Mouse (Mus musculus): ENCODE measurements at regions not wholly inside any gene's neighbourhood (a gene's known extent, or its start where the extent isn't known, plus 50 kb on each side); places are given as distances from the start of the nearest gene placed in this dataset.

GRCm38 (mm10) chr7:136590947-136591346 is 303.5 kb upstream of the Mgmt start:
- ATAC-seq (ENCODE audit: low read depth) (no peak), DNase-seq (ENCODE audit: low spot score) (no peak)
- H3K27me3 ChIP-seq (replicated peaks; ENCODE audit: control insufficient read depth, insufficient read depth, low read length) = no peaks in the 10 kb centered on the region
- H3K27ac ChIP-seq (replicated peaks; ENCODE audit: low read depth, low read length) = no peak overlapping the region
- no peaks in the 10 kb centered on the region for H3K4me1 ChIP-seq (ENCODE audit: control insufficient read depth, insufficient read depth, low read length)
- H3K4me3 ChIP-seq (ENCODE audit: low read depth, low read length) = no peak overlapping the region
- H3K9ac ChIP-seq (ENCODE audit: low read depth, low read length) = no peak overlapping the region
- H3K9me3 ChIP-seq (ENCODE audit: control insufficient read depth, low read length) = no peaks in the 10 kb centered on the region
- H3K36me3 ChIP-seq (ENCODE audit: control insufficient read depth, insufficient read depth, low read length) = no peaks in the 10 kb centered on the region
- H3K4me2 ChIP-seq (ENCODE audit: low read depth, low read length) = no peak overlapping the region

- no peak for ATAC-seq (ENCODE audit: low read depth)
- Histone ChIP-seq H3K27ac (replicated peaks; ENCODE audit: low read depth, low read length) (no peak overlapping the region), H3K27me3 (replicated peaks; ENCODE audit: control insufficient read depth, insufficient read depth, low read length) (no peaks in the 10 kb centered on the region; the same call in 1 of the 2 replicates), H3K4me2 (ENCODE audit: low read depth, low read length) (no peak overlapping the region), H3K9me3 (ENCODE audit: control insufficient read depth, low read length) (no peaks in the 10 kb centered on the region), H3K4me3 (ENCODE audit: low read depth, low read length) (no peak overlapping the region), H3K4me1 (ENCODE audit: control insufficient read depth, insufficient read depth, low read length) (peaks cover 7% of the 10 kb centered on the region), H3K9ac (ENCODE audit: low read depth, low read length) (no peak overlapping the region), H3K36me3 (ENCODE audit: control insufficient read depth, insufficient read depth, low read length) (no peaks in the 10 kb centered on the region)
- no peak for DNase-seq (ENCODE audit: low spot score)
- WGBS = 70% methylated on average over 7 of the region's 7 CpGs
These were observed 286.9 kb upstream of the Mgmt start for GRCm38 (mm10) chr7:136607278-136608120.

- Histone ChIP-seq H3K4me1 (ENCODE audit: control insufficient read depth, insufficient read depth, low read length) (peaks cover 7% of the 10 kb centered on the region), H3K27ac (replicated peaks; ENCODE audit: low read depth, low read length) (no peak overlapping the region), H3K4me3 (ENCODE audit: low read depth, low read length) (no peak overlapping the region), H3K4me2 (ENCODE audit: low read depth, low read length) (no peak overlapping the region), H3K9ac (ENCODE audit: low read depth, low read length) (no peak overlapping the region), H3K9me3 (ENCODE audit: control insufficient read depth, low read length) (no peaks in the 10 kb centered on the region), H3K36me3 (ENCODE audit: control insufficient read depth, insufficient read depth, low read length) (no peaks in the 10 kb centered on the region), H3K27me3 (replicated peaks; ENCODE audit: control insufficient read depth, insufficient read depth, low read length) (no peaks in the 10 kb centered on the region)
- DNase-seq (ENCODE audit: low spot score) (peak; percentile 64), ATAC-seq (ENCODE audit: low read depth) (no peak)
- WGBS = 38% methylated on average over 4 of the region's 4 CpGs
These were observed 280.9 kb upstream of the Mgmt start for GRCm38 (mm10) chr7:136613496-136613895.

- Histone ChIP-seq H3K27me3 (replicated peaks; ENCODE audit: control insufficient read depth, insufficient read depth, low read length) (no peaks in the 10 kb centered on the region), H3K9me3 (ENCODE audit: control insufficient read depth, low read length) (no peaks in the 10 kb centered on the region), H3K27ac (replicated peaks; ENCODE audit: low read depth, low read length) (no peak overlapping the region), H3K4me2 (ENCODE audit: low read depth, low read length) (no peak overlapping the region), H3K4me3 (ENCODE audit: low read depth, low read length) (no peak overlapping the region), H3K36me3 (ENCODE audit: control insufficient read depth, insufficient read depth, low read length) (no peaks in the 10 kb centered on the region), H3K4me1 (ENCODE audit: control insufficient read depth, insufficient read depth, low read length) (peaks cover 4% of the 10 kb centered on the region; the same call in 1 of the 2 replicates), H3K9ac (ENCODE audit: low read depth, low read length) (no peak overlapping the region)
- WGBS = 39% methylated on average over 4 of the region's 4 CpGs
- DNase-seq (ENCODE audit: low spot score) (no peak), ATAC-seq (ENCODE audit: low read depth) (no peak)
These were observed 269.9 kb upstream of the Mgmt start for GRCm38 (mm10) chr7:136624496-136624895.

DNA sequence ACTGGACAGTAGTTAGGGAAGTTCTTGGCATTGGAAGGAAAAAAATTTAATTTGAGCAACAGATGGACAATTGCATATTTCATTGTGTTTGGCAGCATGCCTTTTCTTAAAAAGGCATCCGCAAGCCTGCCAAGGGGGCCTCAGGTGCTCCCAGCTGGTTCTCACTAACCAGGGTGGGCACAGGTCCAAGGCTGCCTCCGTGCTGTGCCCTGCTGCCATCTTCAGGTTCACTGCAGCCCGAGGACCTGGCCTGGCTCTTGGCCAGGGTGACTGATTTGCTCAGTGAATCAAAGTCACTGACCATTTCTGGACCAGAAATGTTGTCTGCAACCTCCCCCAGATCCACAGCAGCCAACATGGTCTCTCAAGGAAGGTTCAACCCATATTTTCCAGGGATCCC is 263.3 kb upstream of the Mgmt start:
- 46% methylated on average over 3 of the region's 3 CpGs for WGBS
- Histone ChIP-seq H3K4me3 (ENCODE audit: low read depth, low read length) (no peak overlapping the region), H3K9me3 (ENCODE audit: control insufficient read depth, low read length) (no peaks in the 10 kb centered on the region), H3K36me3 (ENCODE audit: control insufficient read depth, insufficient read depth, low read length) (no peaks in the 10 kb centered on the region), H3K9ac (ENCODE audit: low read depth, low read length) (no peak overlapping the region), H3K27me3 (replicated peaks; ENCODE audit: control insufficient read depth, insufficient read depth, low read length) (no peaks in the 10 kb centered on the region), H3K4me2 (ENCODE audit: low read depth, low read length) (no peak overlapping the region), H3K27ac (replicated peaks; ENCODE audit: low read depth, low read length) (no peak overlapping the region), H3K4me1 (ENCODE audit: control insufficient read depth, insufficient read depth, low read length) (peaks cover 7% of the 10 kb centered on the region)
- ATAC-seq (ENCODE audit: low read depth) (no peak), DNase-seq (ENCODE audit: low spot score) (peak; percentile 62)

GRCm38 (mm10) chr7:136640160-136640559 is 254.3 kb upstream of the Mgmt start:
- ATAC-seq (ENCODE audit: low read depth) = peak; percentile 55
- H3K4me3 ChIP-seq (ENCODE audit: low read depth, low read length) = no peak overlapping the region
- no peak overlapping the region for H3K27ac ChIP-seq (replicated peaks; ENCODE audit: low read depth, low read length)
- H3K27me3 ChIP-seq (replicated peaks; ENCODE audit: control insufficient read depth, insufficient read depth, low read length) = no peaks in the 10 kb centered on the region
- DNase-seq (ENCODE audit: low spot score) = peak; percentile 79
- no peak overlapping the region for H3K9ac ChIP-seq (ENCODE audit: low read depth, low read length)
- H3K9me3 ChIP-seq (ENCODE audit: control insufficient read depth, low read length) = no peaks in the 10 kb centered on the region
- no peaks in the 10 kb centered on the region for H3K36me3 ChIP-seq (ENCODE audit: control insufficient read depth, insufficient read depth, low read length)
- 7% methylated on average over 5 of the region's 5 CpGs for WGBS
- H3K4me2 ChIP-seq (ENCODE audit: low read depth, low read length) = no peak overlapping the region
- peaks cover 11% of the 10 kb centered on the region for H3K4me1 ChIP-seq (ENCODE audit: control insufficient read depth, insufficient read depth, low read length)

- Histone ChIP-seq H3K4me2 (ENCODE audit: low read depth, low read length) (no peak overlapping the region), H3K4me3 (ENCODE audit: low read depth, low read length) (no peak overlapping the region), H3K27ac (replicated peaks; ENCODE audit: low read depth, low read length) (no peak overlapping the region), H3K9ac (ENCODE audit: low read depth, low read length) (no peak overlapping the region), H3K4me1 (ENCODE audit: control insufficient read depth, insufficient read depth, low read length) (peaks cover 11% of the 10 kb centered on the region), H3K9me3 (ENCODE audit: control insufficient read depth, low read length) (no peaks in the 10 kb centered on the region), H3K27me3 (replicated peaks; ENCODE audit: control insufficient read depth, insufficient read depth, low read length) (no peaks in the 10 kb centered on the region), H3K36me3 (ENCODE audit: control insufficient read depth, insufficient read depth, low read length) (no peaks in the 10 kb centered on the region)
- no peak for DNase-seq (ENCODE audit: low spot score)
- no peak for ATAC-seq (ENCODE audit: low read depth)
- WGBS = 82% methylated on average over 7 of the region's 7 CpGs
These were observed 253.6 kb upstream of the Mgmt start for GRCm38 (mm10) chr7:136640771-136641170.

GRCm38 (mm10) chr7:136649796-136650195 is 244.6 kb upstream of the Mgmt start:
- WGBS = 86% methylated on average over 4 of the region's 4 CpGs
- ATAC-seq (ENCODE audit: low read depth) = no peak
- no peaks in the 10 kb centered on the region for H3K36me3 ChIP-seq (ENCODE audit: control insufficient read depth, insufficient read depth, low read length)

GRCm38 (mm10) chr7:136659930-136660329 is 234.5 kb upstream of the Mgmt start:
- H3K4me2 ChIP-seq (ENCODE audit: low read depth, low read length) = no peak overlapping the region
- DNase-seq (ENCODE audit: low spot score) = peak; percentile 47
- no peaks in the 10 kb centered on the region for H3K9me3 ChIP-seq (ENCODE audit: control insufficient read depth, low read length)
- 0 out of 2 replicates have a peak, but pooled peaks cover 5% of the 10 kb centered on the region for H3K4me1 ChIP-seq (ENCODE audit: control insufficient read depth, insufficient read depth, low read length)
- H3K4me3 ChIP-seq (ENCODE audit: low read depth, low read length) = no peak overlapping the region
- H3K27me3 ChIP-seq (replicated peaks; ENCODE audit: control insufficient read depth, insufficient read depth, low read length) = no peaks in the 10 kb centered on the region
- H3K9ac ChIP-seq (ENCODE audit: low read depth, low read length) = no peak overlapping the region
- ATAC-seq (ENCODE audit: low read depth) = no peak
- no peak overlapping the region for H3K27ac ChIP-seq (replicated peaks; ENCODE audit: low read depth, low read length)
- no peaks in the 10 kb centered on the region for H3K36me3 ChIP-seq (ENCODE audit: control insufficient read depth, insufficient read depth, low read length)

More at GRCm38 (mm10) chr7:136649796-136650195, 244.6 kb upstream of the Mgmt start:
- H3K4me1 ChIP-seq (ENCODE audit: control insufficient read depth, insufficient read depth, low read length) = no peaks in the 10 kb centered on the region
- H3K9ac ChIP-seq (ENCODE audit: low read depth, low read length) = no peak overlapping the region
- no peaks in the 10 kb centered on the region for H3K27me3 ChIP-seq (replicated peaks; ENCODE audit: control insufficient read depth, insufficient read depth, low read length)
- DNase-seq (ENCODE audit: low spot score) = no peak
- H3K4me2 ChIP-seq (ENCODE audit: low read depth, low read length) = no peak overlapping the region
- H3K4me3 ChIP-seq (ENCODE audit: low read depth, low read length) = no peak overlapping the region
- no peak overlapping the region for H3K27ac ChIP-seq (replicated peaks; ENCODE audit: low read depth, low read length)
- no peaks in the 10 kb centered on the region for H3K9me3 ChIP-seq (ENCODE audit: control insufficient read depth, low read length)
